Mouse (Mus musculus) heart, adult 2 months (tissue): Measurements from ENCODE around the gene Tmem182. TPM values are rescaled to one million over a fixed set of nuclear protein-coding genes. Genes with fewer than 3 reads are reported as not detected.
A peak's percentile ranks its signal among the peaks of the same experiment; 100 is the strongest.

Experiments
- DNase-seq, 2 experiments: peaks; one replicate each; pipeline ENCODE4 v3.0.0; 2021
- H3K27ac ChIP-seq: fragments of 200-600 bp; 2 replicates; pipeline ENCODE4 v1.8.1; 2022
- H3K27me3 ChIP-seq: fragments of 200-500 bp; 2 replicates; pipeline ENCODE4 v1.6.1; 2012; ENCODE audit warnings: mild to moderate bottlenecking, low read length, inconsistent platforms, mixed read lengths; ENCODE audit not compliant: control insufficient read depth, insufficient read depth
- H3K36me3 ChIP-seq: fragments of 200-500 bp; 2 replicates; pipeline ENCODE4 v1.6.1; 2012; ENCODE audit warnings: low read length, inconsistent platforms; ENCODE audit not compliant: control insufficient read depth, insufficient read depth
- H3K4me1 ChIP-seq: fragments of 200-500 bp; 2 replicates; pipeline ENCODE4 v1.6.1; 2011; ENCODE audit warnings: low read length; ENCODE audit not compliant: control insufficient read depth, insufficient read depth
- H3K4me3 ChIP-seq: fragments of 200-600 bp; 2 replicates; pipeline ENCODE4 v1.8.1; 2022
- H3K79me2 ChIP-seq: fragments of 200-500 bp; replicated peaks from 2 replicates; pipeline ENCODE4 v1.6.1; 2012; ENCODE audit warnings: mild to moderate bottlenecking, inconsistent platforms, low read length, moderate library complexity, mixed read lengths; ENCODE audit not compliant: control insufficient read depth, insufficient read depth
- H3K9ac ChIP-seq: fragments of 200-500 bp; 2 replicates; pipeline ENCODE4 v1.6.1; 2012; ENCODE audit warnings: low read depth, mild to moderate bottlenecking, control low read depth, inconsistent platforms, low read length, mixed read lengths
- CTCF ChIP-seq: fragments of 200-600 bp; IDR thresholded peaks from 2 replicates; pipeline ENCODE4 v1.8.1; 2022; ENCODE audit warnings: antibody characterized with exemption, mild to moderate bottlenecking, moderate library complexity
- EP300 ChIP-seq: fragments of 200-500 bp; IDR thresholded peaks from 2 replicates; pipeline ENCODE4 v1.6.1; 2011; ENCODE audit warnings: low read depth, low read length, control low read depth; ENCODE audit not compliant: insufficient read depth
- POLR2A ChIP-seq: fragments of 200-500 bp; IDR thresholded peaks from 2 replicates; pipeline ENCODE4 v1.6.1; 2011; ENCODE audit warnings: mild to moderate bottlenecking, low read depth, low read length, control low read depth; ENCODE audit not compliant: insufficient read depth
- WGBS: fragments of 180-500 bp; shearing (Covaris S2); methylation state at CpG from one replicate; pipeline ENCODE4 v1.1.7; 2018; 5-methylcytosine and 5-hydroxymethylcytosine counted together
- intact Hi-C: fragments of 180-260 bp; cut with DNase I; formaldehyde crosslinking; loops from one replicate; pipeline ENCODE4 v1.15.1; 2025
- polyA plus RNA-seq: library from polyadenylated mRNA; depleted of rRNA; stranded (reverse); fragments of >200 nt; gene quantifications from 2 replicates; pipeline ENCODE4 v1.2.3, GENCODE M21; 2012; rRNA removed
- total RNA-seq, 2 experiments: library from RNA; stranded (reverse); gene quantifications; 2 replicates each; pipeline ENCODE4 v1.2.3; 2021

Tmem182 gene
- total and polyA plus RNA-seq, 3 experiments = 89.5 to 178 (median 142) TPM

GRCm38 (mm10) chr1:40887673-40888072 lies 82.3 kb downstream of the Tmem182 start:
- Histone ChIP-seq H3K9ac (no peak overlapping the region), H3K27me3 (no peaks in the 10 kb centered on the region), H3K27ac (no peak overlapping the region), H3K4me1 (no peaks in the 10 kb centered on the region; the same call in 1 of the 2 replicates), H3K79me2 (no peaks in the 10 kb centered on the region), H3K4me3 (no peak overlapping the region), H3K36me3 (no peaks in the 10 kb centered on the region)
- TF ChIP-seq EP300 (no peak), POLR2A (no peak), CTCF (peak; percentile 72)
- DNase-seq = peak; percentile 30 to 34
- intact Hi-C loops = loop anchor here (10.0 kb wide), 1 partner anchor 1827 kb away; no protein-coding TSS in a partner anchor
- 34% methylated on average over 12 of the region's 12 CpGs for WGBS

DNA sequence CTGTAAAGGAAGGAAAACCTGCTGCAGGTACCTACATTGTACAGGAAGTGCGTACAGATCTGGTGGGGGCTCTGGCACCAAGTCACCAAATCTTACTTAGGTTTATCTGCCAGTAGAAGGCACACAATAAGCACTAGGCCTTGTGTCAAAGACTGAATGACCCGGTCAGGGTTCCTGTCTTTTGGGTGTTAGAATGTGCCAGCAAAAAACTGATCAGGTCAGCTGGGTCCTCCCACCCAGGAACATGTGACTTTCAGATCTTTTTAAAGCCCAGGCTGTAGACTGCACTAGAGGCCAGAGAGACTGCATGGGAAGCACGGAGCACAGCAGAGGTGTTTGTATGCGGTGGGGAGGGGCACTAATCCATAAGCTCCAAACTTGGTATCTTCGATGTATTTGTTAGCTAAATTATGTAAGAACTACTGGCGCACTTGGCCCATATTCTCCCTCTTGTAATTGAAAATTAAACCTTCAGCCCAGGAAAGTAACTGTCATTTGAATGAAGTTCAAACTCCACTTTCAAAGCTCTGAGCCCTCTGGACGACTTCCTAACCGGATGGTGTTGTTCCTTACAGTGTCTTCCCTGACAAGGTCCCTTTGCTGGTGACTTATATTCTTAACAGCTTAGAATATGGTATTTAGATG lies 83.1 kb downstream of the Tmem182 start:
- Histone ChIP-seq H3K36me3 (no peaks in the 10 kb centered on the region), H3K4me3 (no peak overlapping the region), H3K4me1 (no peaks in the 10 kb centered on the region; the same call in 1 of the 2 replicates), H3K9ac (no peak overlapping the region), H3K79me2 (no peaks in the 10 kb centered on the region), H3K27me3 (no peaks in the 10 kb centered on the region), H3K27ac (no peak overlapping the region)
- intact Hi-C loops = loop anchor here (10.0 kb wide), 1 partner anchor 1826 kb away; no protein-coding TSS in a partner anchor
- no peak for DNase-seq
- WGBS = 88% methylated on average over 8 of the region's 8 CpGs
- TF ChIP-seq POLR2A (no peak), CTCF (no peak), EP300 (no peak)

GRCm38 (mm10) chr1:40889617-40890016 lies 84.2 kb downstream of the Tmem182 start:
- Histone ChIP-seq H3K9ac (no peak overlapping the region), H3K79me2 (no peaks in the 10 kb centered on the region), H3K4me3 (no peak overlapping the region), H3K27me3 (no peaks in the 10 kb centered on the region), H3K36me3 (no peaks in the 10 kb centered on the region), H3K27ac (no peak overlapping the region), H3K4me1 (no peaks in the 10 kb centered on the region; the same call in 1 of the 2 replicates)
- no peak for TF ChIP-seq POLR2A
- TF ChIP-seq CTCF = no peak
- TF ChIP-seq EP300 = no peak
- intact Hi-C loops = loop anchor here (10.0 kb wide), 1 partner anchor 1825 kb away; no protein-coding TSS in a partner anchor
- WGBS = 86% methylated on average over 14 of the region's 14 CpGs
- DNase-seq = no peak

DNA sequence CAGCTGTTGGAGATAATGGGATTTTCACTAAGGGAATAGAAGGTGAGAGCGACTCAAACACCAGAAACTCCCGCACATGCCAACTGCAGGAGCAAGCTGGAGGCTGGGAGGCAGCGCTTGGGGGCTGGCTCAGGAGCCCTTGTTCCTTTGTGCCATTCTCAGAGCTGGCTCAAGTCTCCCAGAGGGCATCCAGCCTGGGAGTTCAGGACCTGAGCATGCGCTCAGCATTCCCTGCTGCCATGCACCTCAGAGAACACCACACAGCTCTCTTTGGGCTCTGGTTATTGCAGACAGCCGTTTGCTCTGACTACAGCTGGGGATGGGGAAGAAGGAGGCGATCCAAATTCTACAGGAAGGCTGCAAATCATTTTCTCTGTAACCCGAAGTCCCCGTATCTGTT lies 84.8 kb downstream of the Tmem182 start:
- no peak overlapping the region for H3K9ac ChIP-seq
- H3K79me2 ChIP-seq = no peaks in the 10 kb centered on the region
- TF ChIP-seq POLR2A (no peak), EP300 (no peak), CTCF (no peak)
- H3K4me1 ChIP-seq = no peaks in the 10 kb centered on the region; the same call in 1 of the 2 replicates
- 61% methylated on average over 8 of the region's 8 CpGs for WGBS
- H3K36me3 ChIP-seq = no peaks in the 10 kb centered on the region
- intact Hi-C loops = no loop called here
- DNase-seq = no peak
- H3K4me3 ChIP-seq = no peak overlapping the region
- no peak overlapping the region for H3K27ac ChIP-seq
- no peaks in the 10 kb centered on the region for H3K27me3 ChIP-seq

DNA sequence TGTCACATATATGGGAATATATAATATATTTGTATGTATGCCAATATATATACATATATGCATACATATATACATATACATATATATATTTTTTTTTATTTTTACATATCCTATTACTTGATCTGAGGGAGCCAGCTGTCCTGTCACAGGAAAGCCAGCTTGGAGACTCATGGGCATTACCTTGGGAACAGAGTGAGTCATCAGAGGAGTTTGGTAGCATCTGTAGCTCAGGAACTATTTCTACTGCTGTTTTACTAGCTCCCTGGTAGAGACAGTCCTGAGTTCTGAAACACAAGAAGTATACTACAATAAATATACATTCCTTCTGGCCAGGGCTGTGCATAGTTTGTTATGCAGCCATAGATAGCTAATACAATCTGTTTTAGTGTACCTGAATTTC lies 98.3 kb downstream of the Tmem182 start:
- H3K27me3 ChIP-seq = no peaks in the 10 kb centered on the region
- no peak overlapping the region for H3K27ac ChIP-seq
- H3K4me1 ChIP-seq = no peaks in the 10 kb centered on the region
- no peak overlapping the region for H3K9ac ChIP-seq
- intact Hi-C loops = no loop called here
- H3K4me3 ChIP-seq = no peak overlapping the region
- DNase-seq = no peak
- TF ChIP-seq CTCF (no peak), POLR2A (no peak), EP300 (no peak)
- H3K79me2 ChIP-seq = no peaks in the 10 kb centered on the region
- no peaks in the 10 kb centered on the region for H3K36me3 ChIP-seq

Other genes with a start within 250 kb of the Tmem182 start
- gene Slc9a4, start 225.5 kb upstream of the Tmem182 start, total RNA-seq = under 1 TPM in 1 of 2 experiments, not detected in 1; 0.05 TPM
- 0.18 TPM in 1 of 2 replicates, not detected in the other for gene Slc9a4, start 225.5 kb upstream of the Tmem182 start, polyA plus RNA-seq
- gene Slc9a2, start 125.0 kb upstream of the Tmem182 start, total RNA-seq = 1 to 10 TPM; 1.3 to 1.4 TPM
- gene Slc9a2, start 125.0 kb upstream of the Tmem182 start, polyA plus RNA-seq = 3.2 and 4.2 TPM in 2 replicates
- gene Mfsd9, start 14.9 kb upstream of the Tmem182 start, total RNA-seq = under 1 TPM; 0.52 to 0.57 TPM
- gene Mfsd9, start 14.9 kb upstream of the Tmem182 start, polyA plus RNA-seq = 0.72 and 1.3 TPM in 2 replicates